Mouse (Mus musculus) Muller cell, postnatal 12 days (primary cell): Measurements from ENCODE around the gene Gls.

Experiments
- DNase-seq: peaks from one replicate; pipeline ENCODE4 v3.0.0-alpha.2; 2015; ENCODE audit errors: inconsistent ontology term

Gls gene

GRCm38 (mm10) chr1:52248899-52249556, 16.0 kb upstream of the Gls start:
- no peak for DNase-seq

DNA sequence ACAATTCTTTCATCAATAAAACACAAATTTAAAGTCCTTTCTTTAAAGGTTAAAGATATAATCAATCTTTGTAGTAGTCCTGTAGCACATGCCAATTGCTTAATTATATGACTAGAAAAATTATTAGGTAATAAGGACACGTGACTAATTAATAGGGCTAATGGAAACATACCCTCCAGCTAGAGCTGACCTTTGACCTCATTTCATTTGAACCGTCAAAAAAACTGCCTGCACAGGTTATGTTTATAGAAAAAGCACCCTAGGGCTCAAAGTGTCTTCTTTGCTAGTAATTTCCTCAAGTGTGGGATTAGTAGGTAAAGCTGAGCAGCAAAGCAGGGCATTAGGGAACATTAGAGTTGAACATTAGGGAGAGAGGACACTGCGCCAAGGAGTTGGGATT, 9.2 kb upstream of the Gls start:
- DNase-seq, result no peak

DNA sequence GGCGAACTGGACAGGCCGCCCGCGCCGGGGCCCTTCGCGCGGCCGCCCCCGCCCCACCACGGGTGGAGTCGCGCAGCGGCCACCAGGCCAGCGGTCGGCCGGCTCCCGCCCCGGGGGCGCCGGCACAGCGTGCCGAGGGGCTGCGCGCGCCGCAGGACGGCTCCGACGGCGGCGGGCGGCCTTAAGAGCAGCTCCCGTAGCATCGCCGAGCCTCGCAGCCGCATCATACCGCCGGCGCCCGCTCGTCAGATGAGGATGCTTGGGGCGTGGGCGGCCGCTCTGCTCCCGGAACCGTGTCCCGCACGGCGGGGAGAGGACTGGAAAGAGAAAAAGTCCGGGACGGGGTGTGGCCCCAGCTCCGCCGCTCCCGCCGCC, 279 bp downstream of the Gls start:
- no peak for DNase-seq

DNA sequence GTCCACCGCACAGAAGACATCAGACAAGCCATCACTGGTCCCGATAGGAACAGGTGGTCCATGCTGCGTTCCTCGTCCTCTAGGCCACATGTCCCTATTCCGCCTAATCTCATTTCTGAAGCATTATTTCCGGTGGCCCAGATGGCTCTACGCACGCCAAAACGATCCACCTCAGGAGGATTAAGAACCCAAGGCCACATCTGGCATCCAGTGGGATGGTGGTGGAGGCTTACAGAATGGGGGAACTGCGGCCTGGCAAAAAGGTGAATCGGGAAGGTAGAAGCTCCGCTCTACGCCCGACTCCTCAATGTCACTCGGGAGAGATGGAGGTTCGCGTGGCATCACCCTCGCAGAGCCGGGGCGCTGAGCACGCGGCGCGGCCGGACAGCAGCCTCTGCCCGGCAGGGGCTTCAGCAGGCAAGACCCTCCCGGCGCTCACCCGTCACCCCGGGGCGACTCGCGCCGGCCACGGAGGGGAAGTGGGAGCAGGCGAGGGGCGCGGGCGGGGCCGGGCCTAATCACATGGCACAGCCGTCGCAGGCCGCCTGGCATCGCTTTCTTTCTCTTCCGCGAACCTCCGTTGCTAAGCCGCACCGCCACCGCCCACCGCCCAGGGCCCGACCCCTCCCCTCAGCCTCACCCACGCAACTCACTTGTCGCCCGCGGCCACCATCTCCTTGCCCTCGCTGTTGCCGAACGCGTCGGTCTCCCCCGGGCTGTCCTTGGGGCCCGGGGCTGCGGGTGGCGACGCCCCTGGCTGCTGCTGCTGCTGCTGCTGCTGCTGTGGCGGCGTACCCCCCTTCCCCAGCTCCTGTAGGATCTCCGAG, 880 bp downstream of the Gls start:
- peak; percentile 73 for DNase-seq

GRCm38 (mm10) chr1:52230404-52230803, 2.6 kb downstream of the Gls start:
- no peak for DNase-seq

DNA sequence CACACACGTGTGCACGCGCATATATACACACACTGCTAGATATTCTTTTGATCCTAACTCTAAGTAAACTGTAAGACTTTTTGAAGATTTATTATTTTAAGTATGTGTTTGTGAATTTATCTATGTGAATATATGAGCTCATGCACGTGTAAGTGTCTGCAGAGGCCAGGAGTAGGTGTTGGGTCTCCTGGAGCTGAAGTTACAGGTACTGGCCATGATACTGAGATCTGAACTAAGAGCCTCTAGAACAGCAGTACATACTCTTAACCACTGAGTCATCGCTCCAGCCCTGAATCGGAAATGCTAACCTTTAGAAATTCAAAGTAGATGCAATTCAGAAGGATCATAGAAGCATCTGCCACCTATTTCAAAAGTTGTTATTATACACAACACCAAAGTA, 4.9 kb downstream of the Gls start:
- no peak for DNase-seq

DNA sequence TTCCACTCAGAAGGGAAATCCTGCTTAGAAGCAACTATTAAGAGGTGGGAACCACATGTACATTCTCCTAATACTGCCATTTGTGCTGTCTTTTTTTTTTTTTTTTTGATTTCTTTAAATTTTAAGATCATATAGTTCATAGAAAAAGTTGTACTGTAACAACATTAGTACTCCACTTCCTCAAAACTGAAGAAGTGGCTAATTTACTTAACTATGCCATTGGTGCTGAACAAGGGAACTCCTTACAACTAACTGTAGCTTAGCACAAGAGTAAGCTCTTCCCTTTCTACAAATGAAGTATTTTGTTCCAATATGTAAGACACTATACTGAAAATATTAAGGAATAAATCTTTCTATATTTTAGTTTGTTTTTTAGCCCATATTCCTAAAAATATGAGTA, 6.6 kb downstream of the Gls start:
- no peak for DNase-seq

DNA sequence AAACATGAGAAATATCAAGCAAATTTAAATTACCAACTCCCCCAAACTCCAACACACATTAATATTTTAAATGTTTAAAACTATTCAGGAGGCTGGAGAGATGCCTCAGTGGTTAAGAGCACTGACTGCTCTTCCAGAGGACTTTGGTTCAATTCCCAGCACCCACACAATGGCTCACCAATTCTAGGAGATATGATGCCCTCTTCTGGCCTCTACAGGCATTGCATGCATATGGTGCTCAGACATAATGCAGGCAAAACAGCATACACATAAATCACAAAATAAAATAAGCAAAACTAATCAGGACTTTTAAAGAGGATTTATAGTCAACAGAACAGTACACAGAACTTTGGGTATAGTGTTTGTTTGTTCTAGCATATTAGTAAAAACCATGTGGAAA, 16.3 kb downstream of the Gls start:
- no peak for DNase-seq

DNA sequence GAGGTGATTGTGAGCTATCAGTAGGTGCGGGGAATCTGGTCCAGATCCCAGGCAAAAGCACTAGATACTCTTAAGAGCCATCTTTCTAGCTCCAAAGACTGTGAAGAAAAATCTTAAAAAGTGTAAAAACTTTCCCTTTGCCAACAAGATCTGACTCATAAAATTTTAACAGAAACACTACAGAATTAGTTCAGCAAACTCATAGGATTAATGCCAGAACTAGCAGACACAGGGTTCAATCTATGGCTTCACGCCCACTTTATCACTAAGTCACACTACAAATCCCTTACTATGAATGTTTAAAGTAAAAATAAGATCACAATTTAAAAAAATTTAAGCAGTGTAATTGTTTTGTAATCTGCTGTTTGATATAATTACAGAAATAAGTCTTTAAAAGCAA, 50.0 kb downstream of the Gls start:
- no peak for DNase-seq

GRCm38 (mm10) chr1:52181994-52182393, 51.0 kb downstream of the Gls start:
- no peak for DNase-seq

- no peak for DNase-seq
Observed at GRCm38 (mm10) chr1:52179939-52180568, 53.0 kb downstream of the Gls start.

GRCm38 (mm10) chr1:52176999-52177398, 56.0 kb downstream of the Gls start:
- DNase-seq, result no peak

DNA sequence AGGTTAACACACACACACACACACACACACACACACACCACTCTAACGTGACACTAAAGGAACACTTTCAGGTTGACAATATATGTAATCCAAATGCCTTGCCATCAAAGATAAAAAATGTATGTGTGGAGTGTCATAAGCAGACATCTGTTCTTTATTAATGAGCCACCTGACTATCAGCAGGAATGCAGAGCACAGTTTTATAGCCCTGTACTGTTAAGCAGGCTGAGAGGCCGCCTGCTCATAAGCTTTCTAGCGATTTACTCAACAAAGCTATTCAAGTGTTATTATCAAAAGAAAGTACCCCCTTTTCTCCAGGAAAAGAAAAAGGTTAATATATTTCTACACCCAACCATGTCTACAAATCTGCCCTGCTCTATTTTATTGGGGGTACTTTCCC, 57.0 kb downstream of the Gls start:
- no peak for DNase-seq

DNA sequence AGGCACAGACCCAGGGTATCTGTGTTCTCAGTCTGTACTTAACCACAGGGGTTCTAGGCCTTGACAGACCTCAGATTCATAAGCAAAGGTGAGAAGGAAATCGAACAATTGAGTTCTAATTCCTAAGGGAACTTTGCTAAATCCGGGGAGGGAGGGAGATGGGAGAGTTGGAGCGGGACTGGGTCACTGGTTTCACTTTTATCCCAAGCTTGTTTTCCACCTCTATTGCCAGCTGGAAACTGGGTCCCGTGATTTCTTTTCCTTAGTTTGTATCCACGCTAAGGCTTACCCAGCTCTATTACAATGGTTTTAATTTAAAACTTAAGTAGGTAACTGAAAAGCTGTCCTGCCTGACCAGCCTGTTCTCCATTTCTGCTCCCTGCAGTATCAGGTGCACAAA, 57.7 kb downstream of the Gls start:
- DNase-seq, result no peak

DNA sequence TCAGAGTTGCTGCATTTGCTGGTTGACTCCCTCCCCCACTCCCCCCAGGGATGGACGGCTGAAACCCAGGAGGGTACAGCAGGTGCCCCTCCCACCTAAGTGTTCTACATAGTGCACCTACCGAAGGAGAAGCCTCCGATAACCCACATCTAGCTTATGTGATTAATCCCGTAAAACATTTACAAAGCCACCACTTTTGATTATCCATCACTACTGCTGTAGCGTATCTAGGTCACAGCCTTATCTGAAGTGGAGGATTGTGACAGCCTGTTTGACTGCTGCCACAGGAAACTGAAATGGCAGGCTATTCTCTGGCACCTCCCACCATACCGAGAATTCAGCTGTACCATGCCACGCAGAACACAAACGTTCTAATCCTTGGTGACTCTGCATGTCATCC, 61.8 kb downstream of the Gls start:
- DNase-seq, result no peak

- DNase-seq, result no peak
Observed at GRCm38 (mm10) chr1:52170747-52171146, 62.3 kb downstream of the Gls start.

- DNase-seq, result no peak
Observed at GRCm38 (mm10) chr1:52170057-52170456, 63.0 kb downstream of the Gls start.

- no peak for DNase-seq
Observed at GRCm38 (mm10) chr1:52166652-52167220, 66.3 kb downstream of the Gls start.

DNA sequence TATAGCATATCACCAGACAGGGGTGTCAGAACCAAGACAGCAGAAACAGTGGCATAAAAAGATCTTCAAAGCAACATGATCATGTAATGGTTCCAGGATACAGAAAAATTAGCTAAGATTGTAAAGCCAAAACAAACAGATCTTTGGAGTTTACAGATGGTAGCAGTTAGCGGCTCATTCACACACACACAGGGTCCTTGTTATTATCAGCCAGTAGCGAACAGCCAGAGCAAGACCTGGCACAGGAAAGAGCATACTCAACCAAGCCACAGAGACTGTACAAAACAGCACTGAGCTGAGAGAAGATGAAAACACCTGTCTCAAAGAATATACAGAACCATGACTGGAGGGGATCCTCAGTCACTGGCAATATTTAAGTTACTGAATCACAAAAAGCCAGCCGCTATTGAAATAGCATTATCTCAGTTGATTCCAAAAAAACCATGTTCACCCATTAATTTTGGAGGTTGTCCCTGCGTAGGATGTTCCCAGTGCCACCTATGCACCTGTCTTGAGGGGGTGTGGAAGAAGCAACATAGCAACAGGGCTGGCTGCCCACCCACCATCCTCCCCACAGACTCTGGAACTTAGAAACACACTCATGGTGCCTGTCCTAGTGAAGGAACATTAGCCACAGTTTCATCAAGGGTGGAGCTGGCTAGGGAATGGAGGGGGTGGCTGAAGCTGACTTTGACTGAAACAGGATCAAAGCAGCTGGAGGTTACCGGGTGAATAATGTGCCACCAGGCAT, 69.2 kb downstream of the Gls start:
- no peak for DNase-seq

DNA sequence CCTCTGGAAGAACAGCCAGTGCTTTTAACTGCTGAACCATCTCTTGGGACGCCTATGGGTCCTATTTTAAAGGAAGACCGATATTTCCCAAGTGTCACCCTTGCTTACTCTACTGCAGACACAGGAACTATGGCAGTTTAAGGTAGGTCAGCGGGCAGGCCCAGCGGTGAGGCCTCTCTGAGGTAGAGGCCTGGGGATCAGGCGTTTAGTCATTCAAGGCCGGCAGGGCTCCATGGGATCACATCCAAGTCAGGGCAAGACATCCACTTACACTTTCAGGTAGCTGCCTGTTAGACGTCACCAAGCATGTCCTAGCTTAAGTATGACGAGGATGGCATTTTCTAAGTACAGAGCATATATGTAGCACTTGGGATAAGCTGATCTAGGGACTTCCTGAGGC, 71.9 kb downstream of the Gls start:
- no peak for DNase-seq

GRCm38 (mm10) chr1:52158490-52159381, 74.3 kb downstream of the Gls start:
- DNase-seq, result no peak
